Mouse (Mus musculus): ENCODE results near the gene Fyn. TPM values are rescaled to one million over a fixed set of nuclear protein-coding genes. Genes with fewer than 3 reads are reported as not detected.

Fyn gene
- 9.3 TPM for polyA plus RNA-seq (2014; fragmentation: Illumina TruSeq; extraction: RNeasy Lipid Tissue Mini Kit (QIAGEN cat#74804); ENCODE audit: low read depth, low replicate concordance)

DNA sequence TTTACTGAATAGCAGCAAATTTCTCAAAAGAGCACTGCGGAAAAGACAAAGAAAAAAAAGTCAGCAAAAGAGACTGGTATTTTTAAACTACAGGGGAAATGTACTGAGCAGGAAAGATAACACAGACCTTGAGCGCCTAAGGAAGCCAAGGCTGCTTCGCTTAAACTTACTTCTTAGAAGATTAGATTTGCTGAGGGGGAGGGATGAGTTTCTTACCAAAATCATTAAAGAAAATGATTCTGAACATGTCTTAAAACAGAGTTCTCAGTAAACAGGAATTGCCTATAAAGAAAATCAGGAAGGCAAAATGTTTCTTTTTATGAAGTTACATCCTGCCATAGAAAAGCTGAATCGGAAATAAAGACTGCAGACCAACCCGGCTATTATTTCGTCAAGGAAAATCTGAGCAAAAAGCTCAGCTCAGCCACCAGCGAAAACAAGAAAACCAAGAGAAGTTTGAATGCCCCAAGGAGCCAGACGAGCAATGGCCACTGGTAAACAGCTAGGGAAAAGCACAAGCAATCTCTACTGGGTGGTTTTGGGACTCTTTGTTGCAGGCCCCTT, at the start of gene Fyn:
TSS of gene Fyn (plus strand) at position 284 of the 564 bp plus-strand sequence.

DNA sequence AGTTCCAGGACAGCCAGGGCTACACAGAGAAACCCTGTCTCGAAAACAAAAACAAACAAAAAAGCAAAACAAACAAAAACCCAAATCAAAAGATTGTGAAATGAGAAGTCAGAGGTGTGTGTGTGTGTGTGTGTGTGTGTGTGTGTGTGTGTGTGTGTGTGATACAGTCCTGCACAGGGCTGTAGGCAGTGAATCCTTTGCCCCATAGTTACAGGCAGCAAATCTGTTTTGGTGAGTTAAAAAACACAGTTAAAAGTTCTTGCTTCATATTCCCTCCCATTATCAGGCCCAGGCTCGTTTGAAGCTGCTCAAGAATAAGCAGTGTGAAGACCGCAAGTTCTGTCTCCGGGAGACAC, 244.0 kb downstream of the Fyn start, which contains the start of gene Traf3ip2:
TSS of gene Traf3ip2 (plus strand) at position 302 of the 356 bp plus-strand sequence.

Other genes with a start within 250 kb of the Fyn start
- 11.8 TPM for gene Fam229b, start 234.9 kb upstream of the Fyn start, polyA plus RNA-seq (2014; fragmentation: Illumina TruSeq; extraction: RNeasy Lipid Tissue Mini Kit (QIAGEN cat#74804); ENCODE audit: low read depth, low replicate concordance)
- 0.65 TPM for gene Tube1, start 234.9 kb upstream of the Fyn start, polyA plus RNA-seq (2014; fragmentation: Illumina TruSeq; extraction: RNeasy Lipid Tissue Mini Kit (QIAGEN cat#74804); ENCODE audit: low read depth, low replicate concordance)
- gene Ccn6, start 205.1 kb upstream of the Fyn start, polyA plus RNA-seq (2014; fragmentation: Illumina TruSeq; extraction: RNeasy Lipid Tissue Mini Kit (QIAGEN cat#74804); ENCODE audit: low read depth, low replicate concordance), result not detected
- gene Traf3ip2, start 244.1 kb downstream of the Fyn start, polyA plus RNA-seq (2014; fragmentation: Illumina TruSeq; extraction: RNeasy Lipid Tissue Mini Kit (QIAGEN cat#74804); ENCODE audit: low read depth, low replicate concordance), result 2.8 TPM

All from kidney, adult 10 weeks (tissue).